Mouse (Mus musculus) kidney, postnatal 0 days (tissue): ENCODE measurements around the gene Pradc1. TPM values are rescaled to one million over a fixed set of nuclear protein-coding genes. Genes with fewer than 3 reads are reported as not detected.

ENCODE experiments used
- ATAC-seq: fragments of 200-750 bp; cut with Nextera tagmentation; replicated peaks from 2 replicates; pipeline ENCODE4 v1.8.0; 2017; ENCODE audit warnings: low read depth, moderate number of reproducible peaks, moderate TSS enrichment, moderate library complexity; ENCODE audit not compliant: low FRiP score
- DNase-seq: peaks from one replicate; pipeline ENCODE4 v3.0.0-alpha.2; 2016; ENCODE audit warnings: low spot score
- H3K27ac ChIP-seq: fragments of 300-500 bp; sonication (generic); 2 replicates; pipeline ENCODE4 v1.5.1; 2014; ENCODE audit warnings: mild to moderate bottlenecking
- H3K27me3 ChIP-seq: fragments of 300-500 bp; sonication (generic); 2 replicates; pipeline ENCODE4 v1.6.1; 2014; ENCODE audit warnings: low read length, mixed read lengths; ENCODE audit not compliant: insufficient read depth
- H3K36me3 ChIP-seq: fragments of 300-500 bp; sonication (generic); 2 replicates; pipeline ENCODE4 v1.6.1; 2014; ENCODE audit warnings: low read length, mixed read lengths; ENCODE audit not compliant: insufficient read depth
- H3K4me1 ChIP-seq: fragments of 300-500 bp; sonication (generic); replicated peaks from 2 replicates; pipeline ENCODE4 v1.6.1; 2014; ENCODE audit warnings: antibody characterized with exemption, low read length, mixed read lengths; ENCODE audit not compliant: insufficient read depth
- H3K4me2 ChIP-seq: fragments of 300-500 bp; sonication (generic); 2 replicates; pipeline ENCODE4 v1.6.1; 2014; ENCODE audit warnings: mild to moderate bottlenecking, low read length, moderate library complexity, mixed read lengths
- H3K4me3 ChIP-seq: fragments of 300-500 bp; sonication (generic); replicated peaks from 2 replicates; pipeline ENCODE4 v1.5.1; 2014; ENCODE audit warnings: low read depth, low read length
- H3K9ac ChIP-seq: fragments of 300-500 bp; sonication (generic); 2 replicates; pipeline ENCODE4 v1.6.1; 2014; ENCODE audit warnings: low read depth, low read length
- H3K9me3 ChIP-seq: fragments of 300-500 bp; sonication (generic); replicated peaks from 2 replicates; pipeline ENCODE4 v1.6.1; 2016; ENCODE audit warnings: low read length, inconsistent platforms, mixed read lengths
- CTCF ChIP-seq: IDR thresholded peaks from 2 replicates; pipeline ENCODE4 v1.5.1; 2016; ENCODE audit warnings: antibody characterized with exemption, low read depth, mild to moderate bottlenecking, moderate library complexity
- WGBS: fragments of 180-500 bp; shearing (Covaris S2); extraction: QIAGEN DNeasy Blood & Tissue Kit; methylation state at CpG from one replicate; pipeline ENCODE4 v1.1.7; 2014; 5-methylcytosine and 5-hydroxymethylcytosine counted together
- polyA plus RNA-seq: library from polyadenylated mRNA; unstranded; fragments of >200 nt; fragmentation: Nextera tagmentation; extraction: Ambion mirVana; gene quantifications from 2 replicates; pipeline ENCODE4 v1.2.1, GENCODE M21; 2015

Pradc1 gene
- polyA plus RNA-seq, 1 experiment from 2014 or later, result 37.3 TPM

GRCm38 (mm10) chr6:85488510-85488909 lies 36.7 kb upstream of the Pradc1 start:
- H3K27ac ChIP-seq, result no peak overlapping the region
- WGBS, result 66% methylated on average over 4 of the region's 4 CpGs
- TF ChIP-seq CTCF, result no peak

GRCm38 (mm10) chr6:85485738-85486137 lies 34.0 kb upstream of the Pradc1 start:
- H3K27ac ChIP-seq, result no peak overlapping the region
- WGBS, result 83% methylated on average over 2 of the region's 2 CpGs
- TF ChIP-seq CTCF, result no peak
- no peaks in the 10 kb centered on the region for H3K4me1 ChIP-seq
- no peaks in the 10 kb centered on the region for H3K9me3 ChIP-seq
- H3K9ac ChIP-seq, result no peak overlapping the region
- peaks cover 31% of the 10 kb centered on the region for H3K27me3 ChIP-seq
- no peak overlapping the region for H3K4me2 ChIP-seq
- no peak for DNase-seq
- no peak overlapping the region for H3K4me3 ChIP-seq
- no peaks in the 10 kb centered on the region for H3K36me3 ChIP-seq
- ATAC-seq, result no peak

More at GRCm38 (mm10) chr6:85488510-85488909, 36.7 kb upstream of the Pradc1 start:
- Histone ChIP-seq H3K4me3 (no peak overlapping the region), H3K27me3 (peaks cover 30% of the 10 kb centered on the region), H3K9ac (no peak overlapping the region), H3K4me2 (no peak overlapping the region), H3K4me1 (no peaks in the 10 kb centered on the region), H3K9me3 (no peaks in the 10 kb centered on the region), H3K36me3 (no peaks in the 10 kb centered on the region)
- DNase-seq (peak; percentile 36), ATAC-seq (no peak)

- no peak for TF ChIP-seq CTCF
- no peak for DNase-seq
- peaks cover 31% of the 10 kb centered on the region for H3K27me3 ChIP-seq
These were observed 32.3 kb upstream of the Pradc1 start for GRCm38 (mm10) chr6:85483843-85484721.

GRCm38 (mm10) chr6:85480685-85481084 lies 28.9 kb upstream of the Pradc1 start:
- Histone ChIP-seq H3K4me2 (no peak overlapping the region), H3K9me3 (no peaks in the 10 kb centered on the region), H3K27ac (no peak overlapping the region), H3K4me3 (no peak overlapping the region), H3K9ac (no peak overlapping the region), H3K4me1 (no peaks in the 10 kb centered on the region), H3K27me3 (peaks cover 23% of the 10 kb centered on the region), H3K36me3 (no peaks in the 10 kb centered on the region)
- ATAC-seq, result peak; percentile 51; the same call in 1 of the 2 replicates
- DNase-seq, result peak; percentile 65
- TF ChIP-seq CTCF, result no peak
- WGBS, result 25% methylated on average over 16 of the region's 16 CpGs

More at GRCm38 (mm10) chr6:85483843-85484721, 32.3 kb upstream of the Pradc1 start:
- Histone ChIP-seq H3K4me2 (peak overlapping the region; percentile 49), H3K27ac (no peak overlapping the region), H3K9me3 (no peaks in the 10 kb centered on the region), H3K4me3 (peak overlapping the region; percentile 29), H3K4me1 (no peaks in the 10 kb centered on the region), H3K9ac (no peak overlapping the region), H3K36me3 (no peaks in the 10 kb centered on the region)
- ATAC-seq, result no peak
- WGBS, result 3% methylated on average over 92 of the region's 92 CpGs

GRCm38 (mm10) chr6:85479979-85480378 lies 28.2 kb upstream of the Pradc1 start:
- Histone ChIP-seq H3K4me1 (no peaks in the 10 kb centered on the region), H3K27me3 (peaks cover 16% of the 10 kb centered on the region), H3K4me2 (no peak overlapping the region), H3K36me3 (no peaks in the 10 kb centered on the region), H3K4me3 (no peak overlapping the region), H3K9me3 (no peaks in the 10 kb centered on the region), H3K27ac (no peak overlapping the region), H3K9ac (no peak overlapping the region)
- 89% methylated on average over 5 of the region's 5 CpGs for WGBS
- TF ChIP-seq CTCF, result no peak
- ATAC-seq (no peak), DNase-seq (no peak)

GRCm38 (mm10) chr6:85478416-85478815 lies 26.6 kb upstream of the Pradc1 start:
- 47% methylated on average over 14 of the region's 14 CpGs for WGBS
- H3K9ac ChIP-seq, result no peak overlapping the region

More at GRCm38 (mm10) chr6:85478416-85478815, 26.6 kb upstream of the Pradc1 start:
- Histone ChIP-seq H3K4me2 (no peak overlapping the region), H3K4me1 (no peaks in the 10 kb centered on the region), H3K27ac (no peak overlapping the region), H3K4me3 (no peak overlapping the region), H3K9me3 (no peaks in the 10 kb centered on the region), H3K36me3 (no peaks in the 10 kb centered on the region), H3K27me3 (peaks cover under 1% of the 10 kb centered on the region; the same call in 1 of the 2 replicates)
- ATAC-seq (no peak), DNase-seq (no peak)
- no peak for TF ChIP-seq CTCF
